Mouse (Mus musculus) cortical plate, adult 2 months (tissue): Measurements from ENCODE around the gene Krt18. TPM values are rescaled to one million over a fixed set of nuclear protein-coding genes. Genes with fewer than 3 reads are reported as not detected.
"Not testable (repeated sequence)": the region's sequence is repeated elsewhere in the genome, so short reads cannot be mapped to it uniquely, and the experiment has no call there.

Source experiments
- H3K27ac ChIP-seq: fragments of 200-500 bp; 2 replicates; pipeline ENCODE4 v1.5.1; 2012; ENCODE audit warnings: low read length, control low read depth, inconsistent platforms; ENCODE audit not compliant: insufficient read depth
- H3K4me1 ChIP-seq: fragments of 200-500 bp; 2 replicates; pipeline ENCODE4 v1.6.1; 2011; ENCODE audit warnings: low read length; ENCODE audit not compliant: control insufficient read depth, insufficient read depth
- H3K4me3 ChIP-seq: fragments of 200-500 bp; 2 replicates; pipeline ENCODE4 v1.5.1; 2011; ENCODE audit warnings: mild to moderate bottlenecking, low read length, control low read depth; ENCODE audit not compliant: insufficient read depth
- CTCF ChIP-seq: fragments of 200-500 bp; IDR thresholded peaks from 2 replicates; pipeline ENCODE4 v1.5.1; 2011; ENCODE audit warnings: mild to moderate bottlenecking, control low read depth, low read length; ENCODE audit not compliant: insufficient read depth; ENCODE audit errors: extremely low read depth
- POLR2A ChIP-seq: fragments of 200-500 bp; IDR thresholded peaks from 2 replicates; pipeline ENCODE4 v1.6.1; 2011; ENCODE audit warnings: mild to moderate bottlenecking, low read length, control low read depth; ENCODE audit not compliant: insufficient read depth; ENCODE audit errors: extremely low read depth
- polyA plus RNA-seq: library from polyadenylated mRNA; depleted of rRNA; stranded (reverse); fragments of >200 nt; gene quantifications from 2 replicates; pipeline ENCODE4 v1.2.3, GENCODE M21; 2012; rRNA removed

The Krt18 gene
- polyA plus RNA-seq, 1 experiment, result 0.46 TPM

DNA sequence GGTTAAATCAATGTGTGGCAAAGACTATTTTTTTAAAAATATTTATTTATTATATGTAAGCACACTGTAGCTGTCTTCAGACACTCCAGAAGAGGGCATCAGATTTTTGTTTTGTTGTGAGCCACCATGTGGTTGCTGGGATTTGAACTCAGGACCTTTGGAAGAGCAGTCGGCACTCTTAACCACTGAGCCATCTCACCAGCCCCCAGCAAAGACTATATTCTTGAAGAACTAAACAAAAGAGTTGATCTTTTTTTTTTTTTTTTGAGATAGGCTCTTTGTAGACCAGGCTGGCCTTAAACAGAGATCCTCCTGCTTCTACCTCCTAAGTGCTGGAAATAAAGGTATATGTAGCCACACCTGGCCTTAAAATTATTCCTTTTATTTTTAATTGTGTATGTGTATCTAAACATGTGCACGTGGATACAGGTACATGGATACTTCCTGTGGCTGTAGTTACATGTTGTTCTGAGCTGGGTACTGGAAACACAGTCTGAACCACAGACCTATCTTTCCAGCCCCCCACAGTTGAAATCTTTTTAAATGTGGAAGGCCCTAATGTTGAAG, 49.2 kb downstream of the Krt18 start:
- TF ChIP-seq POLR2A, result no peak
- Histone ChIP-seq H3K4me3 (no peak overlapping the region), H3K4me1 (peaks cover 1% of the 10 kb centered on the region; the same call in 1 of the 2 replicates), H3K27ac (no peak overlapping the region)

DNA sequence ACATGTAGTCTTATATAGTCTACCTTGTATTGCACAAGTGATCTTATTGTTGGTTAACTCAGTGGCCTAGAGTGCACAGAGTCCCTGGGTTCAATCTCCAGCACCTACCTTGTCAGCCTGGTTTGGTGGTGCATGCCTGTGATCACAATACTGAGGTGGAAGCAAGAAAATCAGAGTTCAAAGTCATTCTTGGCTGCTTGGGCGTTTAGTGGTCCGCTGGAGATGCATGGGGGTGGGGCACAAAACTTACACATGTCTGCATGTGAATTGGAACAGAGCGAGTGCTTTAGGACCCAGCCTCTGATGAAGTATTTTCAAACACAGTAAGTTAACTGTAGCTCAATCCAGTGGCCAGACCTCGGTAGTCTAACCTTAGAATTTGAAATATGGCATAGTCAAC, 51.2 kb downstream of the Krt18 start:
- no peak for TF ChIP-seq POLR2A
- Histone ChIP-seq H3K27ac (no peak overlapping the region), H3K4me1 (peaks cover 3% of the 10 kb centered on the region), H3K4me3 (no peak overlapping the region)

DNA sequence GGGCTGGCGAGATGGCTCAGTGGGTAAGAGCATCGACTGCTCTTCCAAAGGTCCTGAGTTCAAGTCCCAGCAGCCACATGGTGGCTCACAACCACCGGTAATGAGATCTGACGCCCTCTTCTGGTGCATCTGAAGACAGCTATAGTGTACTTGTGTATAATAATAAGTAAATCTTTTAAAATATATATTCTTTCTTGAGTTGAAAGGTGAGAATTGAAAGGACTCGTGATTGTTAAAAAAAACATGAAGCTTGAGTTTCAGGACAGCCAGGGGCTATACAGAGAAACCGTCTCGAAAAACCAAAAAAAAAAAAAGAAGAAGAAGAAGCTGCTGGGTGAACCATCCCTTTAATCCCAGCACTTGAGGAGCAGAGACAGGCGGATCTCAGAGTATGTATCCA, 51.9 kb downstream of the Krt18 start:
- not testable (repeated sequence) for H3K4me3 ChIP-seq, H3K4me1 ChIP-seq, H3K27ac ChIP-seq

DNA sequence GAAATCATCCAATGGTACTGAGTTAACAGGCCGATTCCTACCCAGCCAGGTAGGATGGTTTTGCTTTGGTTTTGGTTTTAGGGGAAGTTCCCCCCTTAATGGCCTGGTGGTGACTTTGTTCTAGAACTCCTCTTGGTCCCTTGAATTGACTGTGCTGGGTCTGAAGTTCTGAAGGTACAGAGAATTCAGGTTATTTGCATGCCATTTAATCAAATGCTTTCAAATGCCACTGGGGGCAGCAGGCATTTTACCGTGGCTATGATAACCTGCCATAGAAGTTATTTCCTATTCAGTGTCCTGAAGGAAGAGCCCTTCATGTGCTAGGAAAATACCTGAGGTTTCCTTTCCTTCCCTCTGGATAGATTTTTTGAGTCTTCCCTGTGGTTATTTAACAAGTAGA, 52.4 kb downstream of the Krt18 start:
- TF ChIP-seq CTCF (no peak), POLR2A (no peak)
- H3K4me1 ChIP-seq, result peaks cover 2% of the 10 kb centered on the region
- H3K4me3 ChIP-seq, result no peak overlapping the region
- H3K27ac ChIP-seq, result no peak overlapping the region

Other genes with a start within 250 kb of the Krt18 start
- not detected in 2 replicates for gene Krt72, start 241.7 kb upstream of the Krt18 start, polyA plus RNA-seq
- 1.4 and 1.5 TPM in 2 replicates for gene Krt73, start 225.8 kb upstream of the Krt18 start, polyA plus RNA-seq
- 0.08 and 0.53 TPM in 2 replicates for gene Krt2, start 210.0 kb upstream of the Krt18 start, polyA plus RNA-seq
- gene Krt1, start 177.4 kb upstream of the Krt18 start, polyA plus RNA-seq, result 2.8 and 3.9 TPM in 2 replicates
- gene Krt77, start 158.5 kb upstream of the Krt18 start, polyA plus RNA-seq, result 4.8 and 6.3 TPM in 2 replicates
- gene Krt76, start 135.3 kb upstream of the Krt18 start, polyA plus RNA-seq, result not detected in 2 replicates
- not detected in 2 replicates for gene Krt4, start 103.4 kb upstream of the Krt18 start, polyA plus RNA-seq
- 0.04 TPM in 1 of 2 replicates, not detected in the other for gene Krt79, start 87.9 kb upstream of the Krt18 start, polyA plus RNA-seq
- gene Krt78, start 73.9 kb upstream of the Krt18 start, polyA plus RNA-seq, result 0.04 TPM in 1 of 2 replicates, not detected in the other
- 0.25 TPM in 2 replicates for gene Krt8, start 23.7 kb upstream of the Krt18 start, polyA plus RNA-seq
- 100 and 107 TPM in 2 replicates for gene Eif4b, start 45.6 kb downstream of the Krt18 start, polyA plus RNA-seq
- gene Tns2, start 72.2 kb downstream of the Krt18 start, polyA plus RNA-seq, result 19.4 and 20.5 TPM in 2 replicates
- gene Spryd3, start 108.1 kb downstream of the Krt18 start, polyA plus RNA-seq, result 152 and 156 TPM in 2 replicates
- 69.5 and 71.7 TPM in 2 replicates for gene Igfbp6, start 116.2 kb downstream of the Krt18 start, polyA plus RNA-seq
- gene Soat2, start 122.3 kb downstream of the Krt18 start, polyA plus RNA-seq, result 0.17 and 0.28 TPM in 2 replicates
- gene Zfp740, start 175.1 kb downstream of the Krt18 start, polyA plus RNA-seq, result 51.3 and 57.6 TPM in 2 replicates
- 34.6 and 39.7 TPM in 2 replicates for gene Csad, start 176.5 kb downstream of the Krt18 start, polyA plus RNA-seq
- 0.86 and 1.5 TPM in 2 replicates for gene Itgb7, start 203.8 kb downstream of the Krt18 start, polyA plus RNA-seq
- gene Rarg, start 229.3 kb downstream of the Krt18 start, polyA plus RNA-seq, result 11.3 and 12.3 TPM in 2 replicates
- 0.04 and 0.15 TPM in 2 replicates for gene Gm9918, start 242.4 kb downstream of the Krt18 start, polyA plus RNA-seq